Mouse (Mus musculus) ES-E14 (cell line): ENCODE results near the gene Gm47995.
"Not testable (repeated sequence)": the region's sequence is repeated elsewhere in the genome, so short reads cannot be mapped to it uniquely, and the experiment has no call there.

Experiments
- CHD2 ChIP-seq: IDR thresholded peaks from 2 replicates; pipeline ENCODE4 v1.6.1; 2014; ENCODE audit warnings: mild to moderate bottlenecking, low read depth, low read length, inconsistent platforms
- HCFC1 ChIP-seq: IDR thresholded peaks from 2 replicates; pipeline ENCODE4 v1.6.1; 2012; ENCODE audit warnings: low read length, inconsistent platforms, borderline replicate concordance; ENCODE audit not compliant: insufficient read depth

DNA sequence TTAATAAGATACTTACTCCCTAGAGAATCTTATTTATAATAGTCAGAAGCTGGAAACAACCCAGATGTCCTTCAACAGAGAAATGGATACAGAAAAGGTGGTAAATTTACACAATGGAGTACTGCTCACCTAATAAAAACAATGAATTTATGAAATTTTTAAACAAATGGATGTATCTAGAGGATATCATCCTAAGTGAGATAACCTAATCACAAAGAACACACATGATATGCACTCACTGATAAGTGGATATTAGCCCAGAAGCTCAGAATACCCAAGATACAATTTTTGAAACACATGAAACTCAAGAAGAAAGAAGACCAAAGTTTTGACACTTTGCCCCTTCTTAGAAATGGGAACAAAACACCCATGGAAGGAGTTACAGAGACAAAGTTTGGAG, 10.7 kb downstream of the Gm47995 start:
- not testable (repeated sequence) for TF ChIP-seq HCFC1, CHD2
